ENCODE assay signal across 22 mouse cellular contexts in genomic region chr12:76796938-76797539, GRCm38 (mm10). TPM values are rescaled to one million over a fixed set of nuclear protein-coding genes. Genes with fewer than 3 reads are reported as not detected.
"Had no signal": no experiment of that assay in that cellular context is flagged by ENCODE, and none has a peak within 500 bp of the region (broad histone marks: within the 10 kb centered on the region; RNA-seq: fewer than 3 reads in every experiment).

No protein-coding gene starts in this region.

- H3K4me1 ChIP-seq: limb, embryonic 15.5 days; midbrain, embryonic 15.5 days; neural tube, embryonic 15.5 days had no signal

- H3K9ac ChIP-seq: limb, embryonic 12.5 days; limb, embryonic 15.5 days; liver, embryonic 14.5 days; liver, postnatal 0 days; lung, embryonic 14.5 days; midbrain, embryonic 12.5 days; midbrain, embryonic 15.5 days; neural tube, embryonic 12.5 days; neural tube, embryonic 15.5 days had no signal

- DNase-seq: kidney, adult 11 months; kidney, adult 9 months; kidney, postnatal 25 days; layer of hippocampus, adult 9-11 months; left cerebral cortex, postnatal 4 days; liver, postnatal 0 days; lung, embryonic 14.5 days; retina, postnatal 1 day; thymus, postnatal 25 days had no signal

- H3K27me3 ChIP-seq: limb, embryonic 12.5 days; limb, embryonic 15.5 days; midbrain, embryonic 12.5 days; midbrain, embryonic 15.5 days; neural tube, embryonic 12.5 days; neural tube, embryonic 15.5 days had no signal

- ATAC-seq: liver, postnatal 0 days; lung, postnatal 0 days; midbrain, embryonic 15.5 days had no signal

- H3K4me2 ChIP-seq: limb, embryonic 12.5 days; limb, embryonic 15.5 days; liver, embryonic 11.5 days; lung, embryonic 14.5 days; midbrain, embryonic 12.5 days; midbrain, embryonic 15.5 days; neural tube, embryonic 12.5 days; neural tube, embryonic 15.5 days had no signal

- H3K4me3 ChIP-seq: layer of hippocampus, adult 2 months; limb, embryonic 12.5 days; limb, embryonic 15.5 days; midbrain, embryonic 12.5 days; midbrain, embryonic 15.5 days; neural tube, embryonic 12.5 days; neural tube, embryonic 15.5 days had no signal

- H3K36me3 ChIP-seq: limb, embryonic 12.5 days; limb, embryonic 15.5 days; midbrain, embryonic 12.5 days; midbrain, embryonic 15.5 days; neural tube, embryonic 12.5 days had no signal

- H3K27ac ChIP-seq: layer of hippocampus, adult 2 months; limb, embryonic 12.5 days; limb, embryonic 15.5 days; liver, embryonic 14.5 days; macrophage; midbrain, embryonic 12.5 days; midbrain, embryonic 15.5 days; neural tube, embryonic 12.5 days; neural tube, embryonic 15.5 days had no signal

- H3K9me3 ChIP-seq: limb, embryonic 12.5 days; limb, embryonic 15.5 days; midbrain, embryonic 12.5 days; midbrain, embryonic 15.5 days; neural tube, embryonic 12.5 days; neural tube, embryonic 15.5 days had no signal

RNA-seq across cellular contexts. Expression of gene Gpx2, which starts 1.7 kb away (rescaled TPM):
- total RNA-seq: left cerebral cortex, postnatal 4 days; megakaryocyte, adult 5-6 weeks had no signal
- polyA plus RNA-seq: liver, embryonic 11.5 days; macrophage; midbrain, embryonic 12.5 days; midbrain, embryonic 15.5 days; neural tube, embryonic 12.5 days; spleen, adult 2 months had no signal

RNA-seq across cellular contexts. Expression of gene Rab15, which starts 25.7 kb away (rescaled TPM):
- total RNA-seq: megakaryocyte, adult 5-6 weeks had no signal
